In genomic region chr10:121476190-121476967, GRCm38 (mm10) we compare ENCODE assay signal across 8 mouse cellular contexts. TPM values are rescaled to one million over a fixed set of nuclear protein-coding genes. Genes with fewer than 3 reads are reported as not detected.
DNase-seq lines count a peak whose midpoint lies in the region; ATAC-seq and TF ChIP-seq lines count a peak whose summit lies in the region.

Rassf3 (minus strand) TSS chr10:121476347.

- H3K9me3 ChIP-seq in heart, embryonic 12.5 days (replicated peaks): no peaks in the 10 kb centered on the region
- no peaks in the 10 kb centered on the region for H3K9me3 ChIP-seq in kidney, postnatal 0 days (replicated peaks; ENCODE audit: low read length)
- H3K9me3 ChIP-seq in liver, embryonic 12.5 days (replicated peaks): no peaks in the 10 kb centered on the region

- peaks cover 8% of the 10 kb centered on the region; the same call in 1 of the 2 replicates for H3K4me1 ChIP-seq in brown adipose tissue, adult 24 weeks (ENCODE audit: control insufficient read depth, insufficient read depth, insufficient read length, low read length)
- H3K4me1 ChIP-seq in heart, embryonic 12.5 days (replicated peaks): peaks cover 37% of the 10 kb centered on the region
- peaks cover 21% of the 10 kb centered on the region; the same call in 1 of the 2 replicates for H3K4me1 ChIP-seq in kidney, postnatal 0 days (replicated peaks; ENCODE audit: insufficient read depth, low read length)
- H3K4me1 ChIP-seq in liver, embryonic 12.5 days: peaks cover 58% of the 10 kb centered on the region

- no peaks in the 10 kb centered on the region for H3K36me3 ChIP-seq in heart, embryonic 12.5 days
- no peaks in the 10 kb centered on the region for H3K36me3 ChIP-seq in kidney, postnatal 0 days (ENCODE audit: insufficient read depth, low read length)
- H3K36me3 ChIP-seq in liver, embryonic 12.5 days: no peaks in the 10 kb centered on the region
- H3K36me3 ChIP-seq in splenic B cell, adult 2 months (ENCODE audit: control insufficient read depth, insufficient read depth, low read length, poor library complexity, severe bottlenecking): no peaks in the 10 kb centered on the region

- ATAC-seq in erythroid progenitor cell, adult 5-6 weeks (replicated peaks; ENCODE audit: low FRiP score, poor library complexity, severe bottlenecking): peak; percentile 83
- peak; percentile 96 for ATAC-seq in heart, embryonic 12.5 days (ENCODE audit: insufficient number of reproducible peaks, low FRiP score)
- peak; percentile 94 for ATAC-seq in kidney, postnatal 0 days (replicated peaks; ENCODE audit: low FRiP score, low read depth)
- peak; percentile 92 for ATAC-seq in liver, embryonic 12.5 days

- no peaks in the 10 kb centered on the region for H3K27me3 ChIP-seq in heart, embryonic 12.5 days (replicated peaks)
- H3K27me3 ChIP-seq in kidney, postnatal 0 days (ENCODE audit: insufficient read depth, low read length): no peaks in the 10 kb centered on the region
- no peaks in the 10 kb centered on the region; the same call in 1 of the 2 replicates for H3K27me3 ChIP-seq in liver, embryonic 12.5 days (replicated peaks)
- no peaks in the 10 kb centered on the region for H3K27me3 ChIP-seq in splenic B cell, adult 2 months (ENCODE audit: control insufficient read depth, insufficient read depth, low read length, poor library complexity, severe bottlenecking)

- peak; percentile 51 for TF ChIP-seq CTCF in kidney, postnatal 0 days (IDR thresholded peaks at IDR 0.05; ENCODE audit: low read depth)

- H3K27ac ChIP-seq in brown adipose tissue, adult 24 weeks (replicated peaks; ENCODE audit: low read depth, low read length): peak within 1 kb of the TSS; percentile 86
- H3K27ac ChIP-seq in heart, embryonic 12.5 days (ENCODE audit: poor library complexity, severe bottlenecking): peak within 1 kb of the TSS; percentile 92
- peak within 1 kb of the TSS; percentile 91 for H3K27ac ChIP-seq in kidney, postnatal 0 days
- H3K27ac ChIP-seq in liver, embryonic 12.5 days: peak within 1 kb of the TSS; percentile 87

- peak within 1 kb of the TSS; percentile 77 for H3K4me2 ChIP-seq in heart, embryonic 12.5 days
- peak within 1 kb of the TSS; percentile 80 for H3K4me2 ChIP-seq in kidney, postnatal 0 days (ENCODE audit: low read length)
- peak within 1 kb of the TSS; percentile 99 for H3K4me2 ChIP-seq in liver, embryonic 12.5 days

- DNase-seq in CD8-positive naive resting alpha-beta T cell, adult 2 months (ENCODE audit: low read depth in 2 of 2, low spot score in 2 of 2): peak; percentile 94 to 97
- DNase-seq in kidney, postnatal 0 days (ENCODE audit: low spot score): peak; percentile 96
- peak; percentile 97 for DNase-seq in naive thymus-derived CD4-positive, alpha-beta T cell, adult 2 months (ENCODE audit: low read depth)
- DNase-seq in splenic B cell, adult 2 months (ENCODE audit: low read depth, low spot score): peak; percentile 98

- H3K9ac ChIP-seq in heart, embryonic 12.5 days: peak within 1 kb of the TSS; percentile 90
- H3K9ac ChIP-seq in kidney, postnatal 0 days (ENCODE audit: low read depth, low read length): peak within 1 kb of the TSS; percentile 68
- H3K9ac ChIP-seq in liver, embryonic 12.5 days: peak within 1 kb of the TSS; percentile 84

- H3K4me3 ChIP-seq in brown adipose tissue, adult 24 weeks (ENCODE audit: insufficient read depth, low read depth, low read length): peak within 1 kb of the TSS; percentile 97
- H3K4me3 ChIP-seq in heart, embryonic 12.5 days: peak within 1 kb of the TSS; percentile 76
- H3K4me3 ChIP-seq in kidney, postnatal 0 days (replicated peaks; ENCODE audit: low read depth, low read length): peak within 1 kb of the TSS; percentile 65
- H3K4me3 ChIP-seq in liver, embryonic 12.5 days: peak within 1 kb of the TSS; percentile 80

- under 1% methylated on average over 56 of the region's 62 CpGs for WGBS in heart, embryonic 12.5 days
- 2% methylated on average over 56 of the region's 62 CpGs for WGBS in kidney, postnatal 0 days
- under 1% methylated on average over 55 of the region's 62 CpGs for WGBS in liver, embryonic 12.5 days (ENCODE audit: insufficient replicate concordance)

RNA-seq across cellular contexts. Expression of gene Rassf3, which starts in this region (rescaled TPM):
- 17.3 and 25.1 TPM in 2 replicates for polyA plus RNA-seq in brown adipose tissue, adult 24 weeks (2012; ENCODE audit: insufficient read depth, insufficient read length, missing spikeins)
- total RNA-seq in erythroid progenitor cell, adult 5-6 weeks (2015; ENCODE audit: low replicate concordance): 9.2 and 9.7 TPM in 2 replicates
- 6.9 and 8.0 TPM in 2 replicates for total RNA-seq in erythroid progenitor cell, adult 5-6 weeks (2017; ENCODE audit: low replicate concordance)
- 27.0 and 28.1 TPM in 2 replicates for polyA plus RNA-seq in heart, embryonic 12.5 days (2016; fragmentation: Nextera tagmentation; extraction: Ambion mirVana)
- polyA plus RNA-seq in kidney, postnatal 0 days (2015; fragmentation: Nextera tagmentation; extraction: Ambion mirVana): 11.9 and 12.5 TPM in 2 replicates
- 12.3 and 12.8 TPM in 2 replicates for polyA plus RNA-seq in liver, embryonic 12.5 days (2016; fragmentation: Nextera tagmentation; extraction: Ambion mirVana)

Comparison
In these comparisons a context has a peak if more than half of its experiments do, and no peak if none do; other contexts are left out.
1. Peak in every context shown above with its lines: DNase-seq, ATAC-seq, H3K4me3 ChIP-seq and H3K27ac ChIP-seq.